Mouse (Mus musculus): Measurements from ENCODE around the gene Fastk. TPM values are rescaled to one million over a fixed set of nuclear protein-coding genes. Genes with fewer than 3 reads are reported as not detected.

Gene Fastk
- polyA plus RNA-seq, 1 experiment: 291 TPM

DNA sequence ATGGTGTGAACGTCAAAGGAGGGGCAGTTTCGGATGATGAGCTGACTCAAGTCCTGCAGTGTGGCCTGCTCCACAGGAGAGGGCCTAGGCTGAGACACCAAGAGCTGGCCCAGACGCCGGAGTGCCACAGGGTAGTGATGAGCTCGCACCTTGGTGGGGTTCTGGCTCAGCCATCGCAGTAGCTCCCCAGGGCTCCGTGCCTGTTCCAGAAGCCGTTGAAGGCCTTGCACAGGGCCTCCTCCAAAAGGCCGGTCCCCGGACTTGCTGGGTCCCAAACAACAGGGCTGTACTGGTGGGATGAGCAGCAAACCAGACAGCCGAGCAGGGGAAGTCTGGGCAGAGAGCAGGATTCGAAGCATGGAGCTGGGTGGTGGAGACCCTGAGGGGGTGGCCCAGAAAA is 1.2 kb downstream of the Fastk start:
- DNase-seq: no peak
- TF ChIP-seq POLR2A (IDR thresholded peaks at IDR 0.05; ENCODE audit: low read depth, low read length) (no peak), CTCF (conservative IDR thresholded peaks at IDR 0.05; ENCODE audit: insufficient read depth, insufficient read length, low read depth, low read length) (no peak)
- H3K27me3 ChIP-seq (replicated peaks; ENCODE audit: control insufficient read depth, insufficient read depth, low read length): no peaks in the 10 kb centered on the region
- WGBS: 72% methylated on average over 12 of the region's 12 CpGs
- H3K4me3 ChIP-seq (ENCODE audit: insufficient read depth, low read depth, low read length): peak overlapping the region; percentile 96
- H3K4me1 ChIP-seq (ENCODE audit: control insufficient read depth, insufficient read depth, low read length): peaks cover 18% of the 10 kb centered on the region
- H3K36me3 ChIP-seq (ENCODE audit: control insufficient read depth, insufficient read depth, low read length): no peaks in the 10 kb centered on the region
- H3K27ac ChIP-seq (ENCODE audit: insufficient read depth, low read depth, low read length): no peak overlapping the region

DNA sequence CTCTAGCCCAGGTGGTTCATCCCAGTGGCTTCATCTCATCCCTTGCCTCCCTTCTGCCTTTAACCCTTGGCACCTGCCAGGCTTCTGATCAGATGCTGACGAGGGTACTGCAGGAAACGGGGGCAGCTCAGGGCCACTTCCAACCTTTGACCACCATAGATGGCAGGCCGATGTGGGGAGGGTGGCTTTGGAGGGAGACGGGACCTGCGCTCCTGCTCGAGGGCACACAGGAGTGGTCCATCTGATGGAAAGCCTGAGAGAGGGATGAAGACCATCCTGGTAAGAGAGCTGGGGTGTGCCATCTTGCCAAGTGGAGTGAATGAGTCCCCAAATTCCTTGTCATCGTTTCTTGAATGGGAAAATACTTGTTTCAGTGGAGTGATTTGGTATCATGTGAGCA is 1.9 kb downstream of the Fastk start:
- no peak overlapping the region for H3K27ac ChIP-seq (ENCODE audit: insufficient read depth, low read depth, low read length)
- no peaks in the 10 kb centered on the region for H3K36me3 ChIP-seq (ENCODE audit: control insufficient read depth, insufficient read depth, low read length)
- TF ChIP-seq POLR2A (IDR thresholded peaks at IDR 0.05; ENCODE audit: low read depth, low read length): no peak
- no peak for TF ChIP-seq CTCF (conservative IDR thresholded peaks at IDR 0.05; ENCODE audit: insufficient read depth, insufficient read length, low read depth, low read length)
- whole genome bisulfite sequencing: 81% methylated on average over 7 of the region's 7 CpGs
- H3K27me3 ChIP-seq (replicated peaks; ENCODE audit: control insufficient read depth, insufficient read depth, low read length): no peaks in the 10 kb centered on the region
- no peak for DNase-seq
- peaks cover 18% of the 10 kb centered on the region for H3K4me1 ChIP-seq (ENCODE audit: control insufficient read depth, insufficient read depth, low read length)
- no peak overlapping the region for H3K4me3 ChIP-seq (ENCODE audit: insufficient read depth, low read depth, low read length)

DNA sequence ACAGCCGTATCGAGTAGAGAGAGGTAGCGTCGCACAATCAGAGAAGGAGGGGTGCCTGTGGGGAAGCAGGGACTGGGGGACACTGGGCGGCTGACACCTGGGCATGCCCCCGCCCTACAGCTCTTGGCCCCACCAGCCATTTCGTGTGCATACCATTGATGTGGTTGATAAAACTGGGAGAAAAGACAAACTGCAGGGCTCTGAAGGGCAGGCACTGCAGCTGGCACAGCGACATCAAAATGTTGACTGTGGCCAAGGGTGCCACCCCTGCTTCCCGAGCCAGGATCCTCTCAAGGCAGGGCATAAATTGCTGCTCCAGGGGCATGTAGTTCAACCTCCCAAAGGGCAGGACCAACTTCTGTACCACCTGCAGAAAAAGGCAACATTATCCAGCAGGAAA is 3.1 kb downstream of the Fastk start:
- Histone ChIP-seq H3K4me3 (ENCODE audit: insufficient read depth, low read depth, low read length) (no peak overlapping the region), H3K36me3 (ENCODE audit: control insufficient read depth, insufficient read depth, low read length) (no peaks in the 10 kb centered on the region), H3K4me1 (ENCODE audit: control insufficient read depth, insufficient read depth, low read length) (peaks cover 14% of the 10 kb centered on the region), H3K27me3 (replicated peaks; ENCODE audit: control insufficient read depth, insufficient read depth, low read length) (no peaks in the 10 kb centered on the region), H3K27ac (ENCODE audit: insufficient read depth, low read depth, low read length) (no peak overlapping the region)
- TF ChIP-seq CTCF (conservative IDR thresholded peaks at IDR 0.05; ENCODE audit: insufficient read depth, insufficient read length, low read depth, low read length) (no peak), POLR2A (IDR thresholded peaks at IDR 0.05; ENCODE audit: low read depth, low read length) (no peak)
- no peak for DNase-seq
- 78% methylated on average over 9 of the region's 9 CpGs for WGBS

DNA sequence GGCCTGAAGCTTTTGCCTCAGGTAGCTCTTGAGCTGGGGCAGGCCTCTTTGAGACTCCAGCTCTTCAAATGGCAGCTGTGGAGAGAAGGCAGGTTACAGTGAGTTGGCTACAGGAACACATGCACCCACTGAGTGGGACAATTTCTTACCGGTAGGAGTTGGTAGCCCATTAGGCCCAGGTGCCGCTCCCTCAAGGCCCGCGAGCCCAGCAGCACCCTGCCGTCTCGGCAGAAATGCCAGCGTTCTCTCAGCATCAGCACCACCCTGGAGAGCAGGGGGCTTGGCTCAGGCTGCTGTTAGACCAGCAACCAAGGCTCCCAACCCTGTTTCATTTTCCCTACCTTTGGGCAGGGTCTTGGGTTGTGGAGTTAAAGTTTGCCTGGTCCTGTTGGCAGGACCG is 3.9 kb downstream of the Fastk start:
- Histone ChIP-seq H3K4me1 (ENCODE audit: control insufficient read depth, insufficient read depth, low read length) (peaks cover 10% of the 10 kb centered on the region), H3K36me3 (ENCODE audit: control insufficient read depth, insufficient read depth, low read length) (no peaks in the 10 kb centered on the region), H3K27me3 (replicated peaks; ENCODE audit: control insufficient read depth, insufficient read depth, low read length) (no peaks in the 10 kb centered on the region), H3K27ac (ENCODE audit: insufficient read depth, low read depth, low read length) (no peak overlapping the region), H3K4me3 (ENCODE audit: insufficient read depth, low read depth, low read length) (no peak overlapping the region)
- no peak for TF ChIP-seq CTCF (conservative IDR thresholded peaks at IDR 0.05; ENCODE audit: insufficient read depth, insufficient read length, low read depth, low read length)
- TF ChIP-seq POLR2A (IDR thresholded peaks at IDR 0.05; ENCODE audit: low read depth, low read length): no peak
- no peak for DNase-seq
- WGBS: 90% methylated on average over 8 of the region's 8 CpGs

DNA sequence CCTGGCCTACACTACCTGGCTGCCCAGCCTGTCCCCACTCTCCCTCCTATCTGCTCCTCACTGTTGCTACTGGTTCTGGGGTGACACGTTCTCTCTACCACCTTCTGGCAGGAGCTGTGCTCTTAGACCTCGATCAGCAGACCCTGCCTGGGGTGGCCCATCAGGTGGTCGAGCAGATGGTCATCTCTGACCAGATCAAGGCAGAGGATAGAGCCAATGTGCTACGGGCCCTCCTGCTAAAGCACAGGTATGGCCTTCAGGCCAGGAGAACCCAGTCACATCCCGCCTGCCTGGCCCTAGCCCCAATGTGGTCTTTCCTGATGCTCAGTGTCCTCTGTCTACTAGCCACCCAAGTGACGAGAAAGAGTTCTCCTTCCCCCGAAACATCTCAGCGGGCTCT is 11.1 kb downstream of the Fastk start:
- Histone ChIP-seq H3K36me3 (ENCODE audit: control insufficient read depth, insufficient read depth, low read length) (peaks cover 2% of the 10 kb centered on the region), H3K27me3 (replicated peaks; ENCODE audit: control insufficient read depth, insufficient read depth, low read length) (no peaks in the 10 kb centered on the region), H3K27ac (ENCODE audit: insufficient read depth, low read depth, low read length) (no peak overlapping the region), H3K4me3 (ENCODE audit: insufficient read depth, low read depth, low read length) (no peak overlapping the region), H3K4me1 (ENCODE audit: control insufficient read depth, insufficient read depth, low read length) (no peaks in the 10 kb centered on the region)
- no peak for DNase-seq
- TF ChIP-seq POLR2A (IDR thresholded peaks at IDR 0.05; ENCODE audit: low read depth, low read length) (no peak), CTCF (conservative IDR thresholded peaks at IDR 0.05; ENCODE audit: insufficient read depth, insufficient read length, low read depth, low read length) (no peak)
- 92% methylated on average over 8 of the region's 8 CpGs for WGBS

DNA sequence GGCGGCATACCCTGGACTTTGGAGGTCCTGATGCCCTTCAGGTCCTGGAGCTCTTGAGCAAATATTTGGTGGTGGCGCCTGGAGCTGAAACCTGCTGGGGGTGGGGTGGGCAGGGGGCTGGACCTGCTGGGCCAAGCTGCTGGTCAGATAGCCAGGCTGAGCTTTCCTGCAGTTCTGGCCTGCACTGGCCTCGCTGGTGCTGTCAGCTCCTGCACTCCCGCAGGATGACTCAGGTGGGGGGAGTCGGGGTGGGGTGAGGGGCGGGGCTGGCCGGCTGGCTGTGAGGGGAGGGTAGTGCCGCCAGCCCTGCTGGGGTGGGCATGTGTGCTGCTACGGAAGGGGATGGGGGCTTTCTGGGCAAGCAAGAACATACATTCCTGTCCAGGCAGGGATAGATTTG is 16.5 kb downstream of the Fastk start:
- TF ChIP-seq CTCF (conservative IDR thresholded peaks at IDR 0.05; ENCODE audit: insufficient read depth, insufficient read length, low read depth, low read length): no peak
- no peak for TF ChIP-seq POLR2A (IDR thresholded peaks at IDR 0.05; ENCODE audit: low read depth, low read length)
- Histone ChIP-seq H3K4me1 (ENCODE audit: control insufficient read depth, insufficient read depth, low read length) (peaks cover 16% of the 10 kb centered on the region; the same call in 1 of the 2 replicates), H3K36me3 (ENCODE audit: control insufficient read depth, insufficient read depth, low read length) (peaks cover 2% of the 10 kb centered on the region; the same call in 1 of the 2 replicates), H3K27ac (ENCODE audit: insufficient read depth, low read depth, low read length) (peak overlapping the region; percentile 64; the same call in 1 of the 2 replicates), H3K27me3 (replicated peaks; ENCODE audit: control insufficient read depth, insufficient read depth, low read length) (no peaks in the 10 kb centered on the region), H3K4me3 (ENCODE audit: insufficient read depth, low read depth, low read length) (peak overlapping the region; percentile 48)
- WGBS: 25% methylated on average over 9 of the region's 9 CpGs
- no peak for DNase-seq

DNA sequence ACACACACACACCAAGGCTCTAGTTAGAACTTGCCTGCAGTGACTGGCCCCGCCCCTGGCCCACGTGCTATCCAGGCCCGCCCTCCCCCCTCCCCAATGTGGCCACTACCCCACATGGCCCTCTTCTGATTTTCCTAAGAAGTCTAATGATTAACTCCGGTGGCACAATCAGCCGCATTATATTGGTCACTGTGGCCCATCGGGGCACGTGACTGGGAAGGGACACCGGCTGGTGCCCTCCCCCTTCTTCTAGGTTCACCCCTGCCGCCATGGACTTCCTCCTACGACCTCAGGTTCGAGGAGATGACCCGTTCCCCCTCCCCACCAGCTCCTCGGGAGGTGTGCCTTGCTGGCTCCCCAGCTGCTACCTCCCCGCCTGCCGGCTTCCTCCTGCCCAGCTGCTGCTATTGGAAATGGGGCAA is 17.1 kb downstream of the Fastk start:
- peak; percentile 94 for DNase-seq
- H3K4me1 ChIP-seq (ENCODE audit: control insufficient read depth, insufficient read depth, low read length): peaks cover 16% of the 10 kb centered on the region; the same call in 1 of the 2 replicates
- peak overlapping the region; percentile 48 for H3K4me3 ChIP-seq (ENCODE audit: insufficient read depth, low read depth, low read length)
- peak overlapping the region; percentile 64 for H3K27ac ChIP-seq (ENCODE audit: insufficient read depth, low read depth, low read length)
- H3K27me3 ChIP-seq (replicated peaks; ENCODE audit: control insufficient read depth, insufficient read depth, low read length): no peaks in the 10 kb centered on the region
- TF ChIP-seq CTCF (conservative IDR thresholded peaks at IDR 0.05; ENCODE audit: insufficient read depth, insufficient read length, low read depth, low read length) (no peak), POLR2A (IDR thresholded peaks at IDR 0.05; ENCODE audit: low read depth, low read length) (no peak)
- peaks cover 2% of the 10 kb centered on the region; the same call in 1 of the 2 replicates for H3K36me3 ChIP-seq (ENCODE audit: control insufficient read depth, insufficient read depth, low read length)
- WGBS: 24% methylated on average over 15 of the region's 15 CpGs

Measured in kidney, adult 2 months (tissue).